Mouse (Mus musculus): ENCODE measurements around the gene Cdc34. TPM values are rescaled to one million over a fixed set of nuclear protein-coding genes. Genes with fewer than 3 reads are reported as not detected.
A peak's percentile ranks its signal among the peaks of the same experiment; 100 is the strongest.

Cdc34 gene
- polyA plus RNA-seq, 1 experiment = 93.9 TPM

DNA sequence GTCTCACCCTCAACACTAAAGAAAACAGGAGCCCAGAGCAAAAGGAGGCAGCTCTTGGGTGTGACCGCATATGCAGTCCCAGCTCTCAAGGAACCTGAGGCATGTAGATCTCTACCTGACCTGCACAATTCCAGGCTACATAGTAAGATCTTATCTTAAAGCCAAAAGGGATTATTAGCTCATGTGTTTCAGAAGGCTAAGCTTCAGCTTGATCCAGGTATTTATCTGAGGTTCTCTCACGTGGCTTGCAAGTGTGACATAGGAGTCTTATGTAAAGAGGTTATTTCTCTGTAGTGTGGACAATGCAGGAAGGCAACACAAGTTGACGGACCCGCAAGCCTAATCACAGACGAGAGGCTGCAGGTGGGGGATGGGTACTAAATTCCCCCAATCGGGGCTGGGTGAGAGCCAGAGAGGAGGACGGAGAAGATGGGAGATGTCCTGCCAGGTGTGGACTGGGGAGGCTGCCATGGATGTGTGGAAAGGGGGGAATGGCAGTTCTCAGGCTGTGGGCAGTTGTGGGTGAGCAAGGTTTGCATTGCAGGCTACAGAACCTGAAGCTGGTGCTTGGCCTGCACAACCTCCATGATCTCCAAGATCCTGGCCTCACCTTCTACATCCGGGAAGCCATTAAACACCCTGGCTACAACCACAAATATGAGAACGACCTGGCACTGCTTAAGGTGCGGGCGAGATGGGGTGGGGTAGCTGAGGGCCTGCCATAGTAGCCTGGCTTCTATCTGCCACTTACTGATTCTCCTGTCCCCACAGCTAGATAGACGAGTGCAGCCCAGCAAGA, 11.8 kb downstream of the Cdc34 start:
- 44% methylated on average over 12 of the region's 12 CpGs for WGBS

DNA sequence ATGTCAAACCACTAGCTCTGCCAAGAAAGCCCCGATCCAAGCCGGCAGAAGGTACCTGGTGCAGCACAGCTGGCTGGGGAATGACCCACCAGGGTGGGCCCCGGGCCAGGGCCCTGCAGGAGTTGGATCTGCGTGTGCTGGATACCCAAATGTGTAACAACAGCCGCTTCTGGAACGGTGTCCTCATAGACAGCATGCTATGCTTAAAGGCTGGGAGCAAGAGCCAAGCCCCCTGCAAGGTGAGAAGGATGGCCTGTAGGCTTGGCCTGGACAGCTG, 12.3 kb downstream of the Cdc34 start:
- peaks cover 49% of the 10 kb centered on the region for H3K4me1 ChIP-seq (ENCODE audit: control insufficient read depth, insufficient read depth, low read length)
- no peak for TF ChIP-seq POLR2A (IDR thresholded peaks at IDR 0.05; ENCODE audit: borderline replicate concordance, insufficient read depth, low read length)
- TF ChIP-seq CTCF (IDR thresholded peaks at IDR 0.05; ENCODE audit: borderline replicate concordance, insufficient read depth, low read depth, low read length) = no peak
- WGBS = 15% methylated on average over 6 of the region's 6 CpGs

More for the DNA sequence above, 11.8 kb downstream of the Cdc34 start:
- H3K27me3 ChIP-seq (ENCODE audit: control insufficient read depth, insufficient read depth, low read length) = no peaks in the 10 kb centered on the region
- TF ChIP-seq POLR2A (IDR thresholded peaks at IDR 0.05; ENCODE audit: borderline replicate concordance, insufficient read depth, low read length) (no peak), CTCF (IDR thresholded peaks at IDR 0.05; ENCODE audit: borderline replicate concordance, insufficient read depth, low read depth, low read length) (no peak)
- H3K27ac ChIP-seq (ENCODE audit: insufficient read depth, low read length) = no peak overlapping the region
- H3K4me1 ChIP-seq (ENCODE audit: control insufficient read depth, insufficient read depth, low read length) = peaks cover 45% of the 10 kb centered on the region
- H3K4me3 ChIP-seq (replicated peaks; ENCODE audit: insufficient read depth, low read depth, low read length) = no peak overlapping the region
- no peak for DNase-seq

DNA sequence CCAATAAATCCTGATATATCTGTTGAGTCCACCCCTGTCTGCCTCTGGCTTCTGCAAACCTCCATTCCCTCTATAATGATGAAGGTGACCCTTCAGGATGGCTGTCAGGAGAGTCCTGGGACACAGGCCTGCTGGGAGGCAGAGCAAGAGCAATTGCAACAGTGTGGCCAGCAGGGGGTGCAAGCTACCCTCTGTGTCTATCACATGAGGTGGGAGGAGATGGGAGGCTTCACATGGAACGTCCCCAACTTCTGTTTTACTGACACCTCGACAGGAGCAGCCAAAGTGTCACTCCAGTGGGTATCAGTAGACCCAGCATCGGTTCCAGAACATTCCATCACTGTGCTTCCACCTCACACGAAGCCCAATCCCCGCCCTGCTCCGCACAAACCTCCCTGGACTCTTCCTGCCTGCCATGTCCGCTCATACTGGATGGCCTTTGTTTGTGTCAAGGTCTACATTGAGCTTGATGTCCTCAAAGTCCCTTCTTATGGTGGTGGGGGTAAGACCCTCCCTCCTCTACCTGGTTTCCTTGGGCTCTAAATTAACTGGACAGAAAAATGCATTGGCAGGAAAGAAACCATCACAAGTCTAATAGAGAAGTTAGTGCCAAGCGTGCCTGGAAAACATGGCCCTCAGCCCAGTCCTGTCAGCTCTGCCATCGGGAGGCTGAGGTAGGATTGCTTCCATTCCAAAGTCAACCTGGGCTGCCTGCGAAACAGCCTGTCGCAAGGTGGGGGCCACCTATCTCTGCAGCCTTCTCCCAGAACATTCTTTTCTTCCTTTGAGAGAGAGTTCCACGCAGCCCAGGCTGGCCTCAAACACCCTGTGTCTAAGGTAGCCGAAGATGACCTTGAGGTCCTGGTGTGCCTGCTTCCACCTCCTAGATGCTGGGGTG, 13.5 kb downstream of the Cdc34 start:
- 9% methylated on average over 13 of the region's 13 CpGs for WGBS
- Histone ChIP-seq H3K27me3 (ENCODE audit: control insufficient read depth, insufficient read depth, low read length) (no peaks in the 10 kb centered on the region), H3K4me1 (ENCODE audit: control insufficient read depth, insufficient read depth, low read length) (peaks cover 49% of the 10 kb centered on the region), H3K4me3 (replicated peaks; ENCODE audit: insufficient read depth, low read depth, low read length) (no peak overlapping the region), H3K27ac (ENCODE audit: insufficient read depth, low read length) (peak overlapping the region; percentile 67)
- peak; percentile 81 to 88 for DNase-seq
- TF ChIP-seq CTCF (IDR thresholded peaks at IDR 0.05; ENCODE audit: borderline replicate concordance, insufficient read depth, low read depth, low read length) = peak; percentile 86
- no peak for TF ChIP-seq POLR2A (IDR thresholded peaks at IDR 0.05; ENCODE audit: borderline replicate concordance, insufficient read depth, low read length)

More for the DNA sequence above, 12.3 kb downstream of the Cdc34 start:
- Histone ChIP-seq H3K27ac (ENCODE audit: insufficient read depth, low read length) (no peak overlapping the region), H3K4me3 (replicated peaks; ENCODE audit: insufficient read depth, low read depth, low read length) (no peak overlapping the region), H3K27me3 (ENCODE audit: control insufficient read depth, insufficient read depth, low read length) (no peaks in the 10 kb centered on the region)
- DNase-seq = no peak

DNA sequence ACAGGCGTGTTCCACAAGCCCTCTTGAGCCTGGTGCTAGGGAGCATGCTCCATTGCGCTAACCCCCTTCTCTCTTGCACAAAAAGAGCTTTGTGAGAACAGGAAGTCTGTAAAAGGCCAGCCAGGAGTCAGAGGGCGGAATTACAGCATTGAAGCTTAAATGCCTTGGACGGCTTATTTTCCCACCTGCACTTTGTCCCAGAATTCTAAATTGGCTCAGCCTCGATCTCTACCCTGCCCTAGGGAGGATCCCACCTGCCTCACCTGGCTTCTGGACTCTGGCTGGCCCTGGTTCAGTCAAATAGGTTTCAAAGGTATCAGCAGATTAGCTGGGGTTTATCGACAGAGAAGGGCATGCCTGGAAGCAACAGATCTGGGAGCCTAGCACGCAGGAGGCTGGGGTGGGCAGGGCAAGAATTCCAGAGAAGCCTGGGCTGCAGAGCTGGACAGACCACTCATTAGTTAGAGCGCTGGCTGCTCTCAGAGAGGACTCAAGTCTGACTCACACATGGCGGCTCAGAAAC, 14.2 kb downstream of the Cdc34 start:
- TF ChIP-seq POLR2A (IDR thresholded peaks at IDR 0.05; ENCODE audit: borderline replicate concordance, insufficient read depth, low read length) = no peak
- no peak for TF ChIP-seq CTCF (IDR thresholded peaks at IDR 0.05; ENCODE audit: borderline replicate concordance, insufficient read depth, low read depth, low read length)
- Histone ChIP-seq H3K27me3 (ENCODE audit: control insufficient read depth, insufficient read depth, low read length) (no peaks in the 10 kb centered on the region), H3K27ac (ENCODE audit: insufficient read depth, low read length) (peak overlapping the region; percentile 67), H3K4me1 (ENCODE audit: control insufficient read depth, insufficient read depth, low read length) (peaks cover 49% of the 10 kb centered on the region), H3K4me3 (replicated peaks; ENCODE audit: insufficient read depth, low read depth, low read length) (no peak overlapping the region)
- WGBS = 33% methylated on average over 9 of the region's 9 CpGs
- no peak for DNase-seq

DNA sequence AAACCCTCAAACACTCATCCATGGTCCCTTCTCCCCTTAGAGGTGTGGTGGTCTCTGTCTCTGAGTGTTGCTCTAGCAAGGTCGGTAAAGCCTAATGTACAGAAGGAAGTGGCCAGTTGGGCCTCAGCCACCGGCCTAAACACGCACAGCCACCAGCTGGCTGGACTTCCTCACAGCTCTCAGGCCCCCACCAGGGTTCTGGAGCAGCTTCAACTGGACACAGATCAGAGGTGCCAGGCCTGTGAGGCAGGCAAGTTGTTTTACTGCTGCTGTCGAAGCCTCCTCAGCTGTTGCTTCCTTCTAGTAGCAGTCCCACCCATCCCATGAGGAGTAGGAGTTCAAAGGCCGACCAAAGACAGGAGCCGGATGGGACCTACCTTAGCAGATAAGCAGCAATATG, 15.9 kb downstream of the Cdc34 start:
- TF ChIP-seq CTCF (IDR thresholded peaks at IDR 0.05; ENCODE audit: borderline replicate concordance, insufficient read depth, low read depth, low read length) (no peak), POLR2A (IDR thresholded peaks at IDR 0.05; ENCODE audit: borderline replicate concordance, insufficient read depth, low read length) (no peak)
- 0 out of 2 replicates have a peak overlapping the region, but pooled peaks have one; percentile 31 for H3K27ac ChIP-seq (ENCODE audit: insufficient read depth, low read length)

DNA sequence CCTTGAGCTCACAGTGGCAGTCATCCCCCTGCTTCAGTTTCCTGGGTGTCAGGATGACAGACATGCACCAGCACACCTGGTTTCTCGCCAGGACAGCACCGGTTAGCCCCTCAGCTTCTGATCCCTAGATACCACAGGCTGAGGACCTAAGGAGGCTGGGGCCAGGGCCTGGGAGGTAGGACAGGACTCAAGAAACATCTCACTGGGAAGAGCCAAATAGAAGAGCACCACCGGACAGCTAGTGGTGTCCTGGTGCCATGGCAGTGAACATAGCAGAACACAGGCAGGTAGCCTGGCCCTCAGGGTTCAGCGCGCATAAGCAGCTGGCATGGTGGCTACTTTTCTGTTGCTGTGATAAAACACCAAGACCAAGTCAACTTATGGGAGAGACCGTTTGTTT, 16.5 kb downstream of the Cdc34 start:
- Histone ChIP-seq H3K4me3 (replicated peaks; ENCODE audit: insufficient read depth, low read depth, low read length) (no peak overlapping the region), H3K4me1 (ENCODE audit: control insufficient read depth, insufficient read depth, low read length) (peaks cover 49% of the 10 kb centered on the region), H3K27me3 (ENCODE audit: control insufficient read depth, insufficient read depth, low read length) (no peaks in the 10 kb centered on the region), H3K27ac (ENCODE audit: insufficient read depth, low read length) (peak overlapping the region; percentile 31; the same call in 1 of the 2 replicates)
- 54% methylated on average over 6 of the region's 6 CpGs for WGBS
- TF ChIP-seq CTCF (IDR thresholded peaks at IDR 0.05; ENCODE audit: borderline replicate concordance, insufficient read depth, low read depth, low read length) (no peak), POLR2A (IDR thresholded peaks at IDR 0.05; ENCODE audit: borderline replicate concordance, insufficient read depth, low read length) (no peak)
- DNase-seq = no peak

More for the DNA sequence above, 15.9 kb downstream of the Cdc34 start:
- no peak overlapping the region for H3K4me3 ChIP-seq (replicated peaks; ENCODE audit: insufficient read depth, low read depth, low read length)
- peaks cover 49% of the 10 kb centered on the region for H3K4me1 ChIP-seq (ENCODE audit: control insufficient read depth, insufficient read depth, low read length)
- 6% methylated on average over 6 of the region's 6 CpGs for WGBS
- peak; percentile 90 to 93 for DNase-seq
- no peaks in the 10 kb centered on the region for H3K27me3 ChIP-seq (ENCODE audit: control insufficient read depth, insufficient read depth, low read length)

DNA sequence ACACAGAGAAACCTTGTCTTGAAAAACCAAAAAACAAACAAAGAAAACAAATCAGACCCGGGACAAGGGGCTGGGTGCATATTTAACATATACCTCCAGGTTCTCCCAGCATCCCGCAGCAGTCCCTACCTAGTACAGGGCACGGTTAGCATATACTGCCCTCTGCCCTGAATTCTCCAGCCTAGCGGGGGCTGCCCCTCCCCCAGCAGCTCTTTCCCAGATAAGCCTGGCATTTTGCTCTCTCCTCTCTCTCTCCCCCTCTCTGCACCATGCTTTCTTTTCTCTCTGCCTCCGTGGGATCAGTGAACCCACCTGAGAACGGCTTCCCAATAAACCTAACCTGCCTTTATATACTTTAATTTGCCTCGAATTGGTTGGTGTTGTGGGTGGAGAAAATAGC, 18.7 kb downstream of the Cdc34 start:
- Histone ChIP-seq H3K27ac (ENCODE audit: insufficient read depth, low read length) (no peak overlapping the region), H3K27me3 (ENCODE audit: control insufficient read depth, insufficient read depth, low read length) (no peaks in the 10 kb centered on the region), H3K4me1 (ENCODE audit: control insufficient read depth, insufficient read depth, low read length) (peaks cover 31% of the 10 kb centered on the region), H3K4me3 (replicated peaks; ENCODE audit: insufficient read depth, low read depth, low read length) (no peak overlapping the region)
- no peak for DNase-seq
- 72% methylated on average over 7 of the region's 7 CpGs for WGBS
- TF ChIP-seq POLR2A (IDR thresholded peaks at IDR 0.05; ENCODE audit: borderline replicate concordance, insufficient read depth, low read length) (no peak), CTCF (IDR thresholded peaks at IDR 0.05; ENCODE audit: borderline replicate concordance, insufficient read depth, low read depth, low read length) (no peak)
